Mouse (Mus musculus) spleen, adult 2 months (tissue): ENCODE data around the gene Rnf145. TPM values are rescaled to one million over a fixed set of nuclear protein-coding genes. Genes with fewer than 3 reads are reported as not detected.

ENCODE experiments used
- DNase-seq, 2 experiments: peaks; one replicate each; pipeline versions ENCODE4 v3.0.0 to v3.0.0-alpha.2; 2012 to 2021; ENCODE audit warnings: low spot score in 2 of 2, low read depth in 1 of 2
- H3K27ac ChIP-seq: fragments of 200-500 bp; 2 replicates; pipeline ENCODE4 v1.5.1; 2012; ENCODE audit warnings: low read length, inconsistent platforms; ENCODE audit not compliant: insufficient read depth
- H3K27me3 ChIP-seq: fragments of 200-500 bp; 2 replicates; pipeline ENCODE4 v1.6.1; 2012; ENCODE audit warnings: mild to moderate bottlenecking, moderate library complexity, low read length, inconsistent platforms; ENCODE audit not compliant: control insufficient read depth, insufficient read depth
- H3K36me3 ChIP-seq: fragments of 200-500 bp; 2 replicates; pipeline ENCODE4 v1.6.1; 2012; ENCODE audit warnings: mild to moderate bottlenecking, low read length, inconsistent platforms; ENCODE audit not compliant: control insufficient read depth, insufficient read depth
- H3K4me1 ChIP-seq: fragments of 200-500 bp; 2 replicates; pipeline ENCODE4 v1.6.1; 2011; ENCODE audit warnings: inconsistent platforms; ENCODE audit not compliant: control insufficient read depth, insufficient read depth, insufficient read length
- H3K4me3 ChIP-seq: fragments of 200-500 bp; 2 replicates; pipeline ENCODE4 v1.5.1; 2011; ENCODE audit warnings: mild to moderate bottlenecking, inconsistent platforms; ENCODE audit not compliant: insufficient read depth, insufficient read length; ENCODE audit errors: extremely low read depth
- CTCF ChIP-seq: fragments of 200-500 bp; IDR thresholded peaks from 2 replicates; pipeline ENCODE4 v1.5.1; 2011; ENCODE audit warnings: mild to moderate bottlenecking, inconsistent platforms; ENCODE audit not compliant: insufficient read depth, insufficient read length, insufficient replicate concordance; ENCODE audit errors: extremely low read depth
- POLR2A ChIP-seq: fragments of 200-500 bp; IDR thresholded peaks from 2 replicates; pipeline ENCODE4 v1.6.1; 2011; ENCODE audit warnings: low read depth, low read length, inconsistent platforms
- WGBS: fragments of 180-500 bp; shearing (Covaris S2); methylation state at CpG from one replicate; pipeline ENCODE4 v1.1.7; 2018; 5-methylcytosine and 5-hydroxymethylcytosine counted together
- polyA plus RNA-seq: library from polyadenylated mRNA; depleted of rRNA; stranded (reverse); fragments of >200 nt; gene quantifications from 2 replicates; pipeline ENCODE4 v1.2.3, GENCODE M21; 2012

Gene Rnf145
- polyA plus RNA-seq, 1 experiment: 65.5 TPM

- no peaks in the 10 kb centered on the region for H3K27me3 ChIP-seq
- 2% methylated on average over 44 of the region's 61 CpGs for WGBS
- no peak for DNase-seq
Observed at GRCm38 (mm10) chr11:44519096-44519949, 559 bp downstream of the Rnf145 start.

GRCm38 (mm10) chr11:44519950-44520761 is 1.4 kb downstream of the Rnf145 start:
- H3K27ac ChIP-seq: peak overlapping the region; percentile 97
- TF ChIP-seq CTCF (no peak), POLR2A (no peak; the same call in 1 of the 2 replicates)
- under 1% methylated on average over 28 of the region's 28 CpGs for WGBS
- H3K4me3 ChIP-seq: peak overlapping the region; percentile 94
- DNase-seq: peak; percentile 69 to 82
- peaks cover 11% of the 10 kb centered on the region for H3K36me3 ChIP-seq
- peaks cover 10% of the 10 kb centered on the region for H3K4me1 ChIP-seq
- H3K27me3 ChIP-seq: no peaks in the 10 kb centered on the region

More at GRCm38 (mm10) chr11:44519096-44519949, 559 bp downstream of the Rnf145 start:
- H3K27ac ChIP-seq: peak overlapping the region; percentile 97
- peak overlapping the region; percentile 94 for H3K4me3 ChIP-seq
- peaks cover 6% of the 10 kb centered on the region; the same call in 1 of the 2 replicates for H3K36me3 ChIP-seq
- TF ChIP-seq CTCF (no peak), POLR2A (no peak)
- H3K4me1 ChIP-seq: peaks cover 10% of the 10 kb centered on the region

- peaks cover 20% of the 10 kb centered on the region for H3K36me3 ChIP-seq
- TF ChIP-seq POLR2A (no peak), CTCF (no peak)
- no peak overlapping the region for H3K27ac ChIP-seq
- DNase-seq: no peak
- 79% methylated on average over 5 of the region's 5 CpGs for WGBS
- H3K4me3 ChIP-seq: no peak overlapping the region
- peaks cover 17% of the 10 kb centered on the region for H3K4me1 ChIP-seq
- no peaks in the 10 kb centered on the region for H3K27me3 ChIP-seq
Observed at GRCm38 (mm10) chr11:44522594-44522993, 3.8 kb downstream of the Rnf145 start.

GRCm38 (mm10) chr11:44525765-44526164 is 7.0 kb downstream of the Rnf145 start:
- peaks cover 23% of the 10 kb centered on the region for H3K36me3 ChIP-seq
- TF ChIP-seq POLR2A: no peak
- no peak for TF ChIP-seq CTCF

GRCm38 (mm10) chr11:44526654-44527263 is 8.0 kb downstream of the Rnf145 start:
- peak; percentile 52 to 53 for DNase-seq
- TF ChIP-seq POLR2A (no peak), CTCF (no peak)
- Histone ChIP-seq H3K27ac (peak overlapping the region; percentile 60), H3K4me1 (peaks cover 23% of the 10 kb centered on the region), H3K36me3 (peaks cover 30% of the 10 kb centered on the region), H3K27me3 (no peaks in the 10 kb centered on the region), H3K4me3 (no peak overlapping the region)
- WGBS: 56% methylated on average over 11 of the region's 11 CpGs

More at GRCm38 (mm10) chr11:44525765-44526164, 7.0 kb downstream of the Rnf145 start:
- DNase-seq: no peak
- Histone ChIP-seq H3K27ac (no peak overlapping the region), H3K4me3 (no peak overlapping the region), H3K27me3 (no peaks in the 10 kb centered on the region), H3K4me1 (peaks cover 27% of the 10 kb centered on the region)
- 86% methylated on average over 4 of the region's 4 CpGs for WGBS

- 85% methylated on average over 14 of the region's 14 CpGs for WGBS
- no peak for TF ChIP-seq POLR2A
- Histone ChIP-seq H3K27me3 (no peaks in the 10 kb centered on the region), H3K36me3 (peaks cover 40% of the 10 kb centered on the region), H3K4me3 (peak overlapping the region; percentile 5; the same call in 1 of the 2 replicates), H3K4me1 (peaks cover 21% of the 10 kb centered on the region), H3K27ac (peak overlapping the region; percentile 78)
- no peak for DNase-seq
Observed at GRCm38 (mm10) chr11:44528560-44529199, 9.9 kb downstream of the Rnf145 start.
